Mouse (Mus musculus) cerebellum, adult 18-20 months (tissue): ENCODE results near the gene Det1.

Source experiments
- DNase-seq, 2 experiments: peaks; one replicate each; pipeline ENCODE4 v3.0.0; 2021

Det1 gene

DNA sequence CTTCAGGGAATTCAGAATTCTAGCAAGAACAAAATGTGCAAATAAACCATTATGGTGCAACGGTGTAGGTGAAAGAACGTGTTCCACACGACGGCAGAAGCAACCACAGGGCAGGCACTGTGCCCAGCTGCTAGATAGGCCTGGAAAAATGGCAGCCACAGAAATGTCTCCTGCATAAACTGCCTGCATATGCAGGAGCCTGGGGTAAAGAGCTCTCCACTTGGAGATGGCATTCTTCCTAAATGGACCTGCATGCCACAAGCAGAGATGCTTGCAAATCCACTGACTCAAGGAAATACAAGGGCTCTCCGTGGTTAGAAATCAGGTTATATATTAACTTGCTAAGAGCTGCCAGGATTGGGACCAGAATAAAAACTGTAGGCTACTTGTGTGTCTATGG is 68.3 kb downstream of the Det1 start:
- DNase-seq: no peak
